Mouse (Mus musculus) heart, adult 2 months (tissue): ENCODE measurements around the gene Cdkn2b.

Source experiments
- EP300 ChIP-seq: fragments of 200-500 bp; IDR thresholded peaks from 2 replicates; pipeline ENCODE4 v1.6.1; 2011; ENCODE audit warnings: low read depth, low read length, control low read depth; ENCODE audit not compliant: insufficient read depth
- POLR2A ChIP-seq: fragments of 200-500 bp; IDR thresholded peaks from 2 replicates; pipeline ENCODE4 v1.6.1; 2011; ENCODE audit warnings: mild to moderate bottlenecking, low read depth, low read length, control low read depth; ENCODE audit not compliant: insufficient read depth

DNA sequence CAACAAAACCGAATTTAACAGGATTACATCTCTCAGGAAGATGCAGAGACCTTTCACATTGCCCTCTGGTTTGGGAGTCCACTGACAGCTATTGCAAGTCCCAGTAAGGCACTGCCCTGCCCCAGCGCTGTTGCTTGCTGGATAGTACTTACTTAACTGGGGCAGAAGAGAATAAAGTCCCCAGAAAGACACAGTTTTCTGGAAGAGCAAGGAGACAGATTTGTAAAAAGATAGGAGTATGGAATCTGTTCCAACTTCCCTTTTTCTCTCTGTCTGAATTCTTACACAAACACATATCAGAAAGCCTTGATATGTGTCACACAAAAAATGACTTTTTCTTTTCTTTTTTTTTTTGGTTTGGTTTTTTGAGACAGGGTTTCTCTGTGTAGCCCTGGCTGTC, 11.1 kb downstream of the Cdkn2b start:
- no peak for TF ChIP-seq POLR2A
- TF ChIP-seq EP300, result no peak
